Mouse (Mus musculus): ENCODE data around the gene Usp29.

Gene Usp29

DNA sequence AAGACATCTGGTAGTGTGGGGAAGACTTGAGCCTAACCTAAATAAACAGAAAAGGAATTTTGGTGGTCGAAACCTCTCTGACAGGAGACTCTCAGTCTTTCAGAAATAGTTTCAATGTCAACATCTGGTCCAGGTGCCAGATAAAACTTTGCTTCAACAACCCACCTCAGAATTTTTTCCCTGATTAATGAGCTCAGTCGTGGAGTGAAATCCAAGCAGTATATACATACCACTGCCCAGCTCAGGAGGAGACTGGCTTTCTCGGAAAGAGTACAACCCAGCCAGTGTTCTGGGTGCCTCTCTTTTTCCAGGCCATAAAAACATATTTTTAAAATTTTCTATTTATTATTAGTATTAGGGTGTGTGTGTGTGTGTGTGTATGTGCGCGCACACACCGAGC lies 89.9 kb downstream of the Usp29 start:
- no peak for DNase-seq (ENCODE audit: low spot score)

DNA sequence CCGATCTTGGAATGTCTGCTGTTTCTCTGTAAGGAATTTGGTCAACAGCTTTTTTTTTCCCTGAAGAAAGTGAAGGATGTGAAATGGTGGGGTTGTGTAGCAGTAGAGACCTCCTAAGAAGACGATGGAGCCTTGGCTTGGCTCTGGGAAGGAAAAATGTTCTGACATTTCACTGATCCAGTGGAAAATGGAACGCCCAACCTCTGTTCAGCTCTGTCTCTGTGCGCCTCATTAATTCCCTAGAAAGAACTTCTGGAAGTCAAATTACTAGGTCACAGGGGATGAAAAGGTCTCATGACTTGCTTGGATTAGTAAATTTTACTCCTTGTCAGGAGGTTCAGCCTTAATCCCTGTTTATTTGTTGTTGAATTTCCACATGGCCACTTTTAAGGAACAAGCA lies 92.3 kb downstream of the Usp29 start:
- DNase-seq (ENCODE audit: low spot score), result no peak

DNA sequence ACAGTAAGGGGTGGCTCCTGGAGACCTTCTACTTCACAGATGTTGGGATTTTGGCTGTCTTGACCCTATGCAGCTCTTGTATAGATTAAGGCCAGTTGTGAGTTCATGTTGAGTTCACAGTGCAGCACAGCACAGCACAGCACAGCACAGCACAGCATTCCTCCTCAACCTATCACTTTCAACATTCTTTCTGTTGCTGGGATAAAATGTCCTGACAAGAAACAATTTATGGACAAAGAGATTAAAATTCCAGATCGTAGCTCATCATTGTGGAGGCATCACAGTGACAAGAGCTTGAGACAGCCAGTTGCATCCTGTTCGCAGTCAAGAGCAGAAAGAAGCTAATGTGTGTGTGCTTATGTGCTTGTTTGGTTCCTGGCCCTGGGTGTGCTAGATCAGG lies 93.3 kb downstream of the Usp29 start:
- no peak for DNase-seq (ENCODE audit: low spot score)

DNA sequence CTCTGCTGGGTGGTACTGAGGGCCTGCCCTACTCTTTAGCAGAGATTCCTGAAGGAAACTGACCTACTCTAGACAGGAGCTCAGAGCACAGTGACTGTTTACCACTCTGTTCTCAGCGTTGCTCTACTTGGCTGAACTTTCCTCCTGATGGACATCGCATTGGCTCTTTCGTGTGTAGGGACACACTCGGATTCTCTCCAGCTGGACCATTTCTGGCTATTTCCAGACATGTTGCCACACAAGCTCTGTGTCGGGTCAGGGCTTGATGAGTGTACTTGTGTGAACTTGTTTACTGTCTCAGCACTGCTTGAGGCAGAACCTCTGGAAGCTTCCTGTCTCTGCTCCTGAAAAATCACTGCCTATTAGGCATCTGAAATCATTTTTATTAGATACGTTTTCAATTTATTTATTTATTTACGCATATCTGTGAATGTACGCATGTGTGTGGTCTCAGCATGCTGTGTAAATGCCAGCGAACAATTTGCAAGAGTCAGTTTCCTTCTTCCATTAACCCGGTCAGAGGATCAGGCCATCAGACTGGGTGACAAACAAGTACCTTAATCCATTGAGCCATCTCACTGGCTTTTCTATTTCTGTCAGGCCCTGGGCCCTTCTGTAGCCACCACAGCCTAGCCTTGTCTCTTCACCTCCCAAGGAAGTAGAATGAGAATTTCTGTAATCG lies 95.7 kb downstream of the Usp29 start:
- DNase-seq (ENCODE audit: low spot score), result no peak

DNA sequence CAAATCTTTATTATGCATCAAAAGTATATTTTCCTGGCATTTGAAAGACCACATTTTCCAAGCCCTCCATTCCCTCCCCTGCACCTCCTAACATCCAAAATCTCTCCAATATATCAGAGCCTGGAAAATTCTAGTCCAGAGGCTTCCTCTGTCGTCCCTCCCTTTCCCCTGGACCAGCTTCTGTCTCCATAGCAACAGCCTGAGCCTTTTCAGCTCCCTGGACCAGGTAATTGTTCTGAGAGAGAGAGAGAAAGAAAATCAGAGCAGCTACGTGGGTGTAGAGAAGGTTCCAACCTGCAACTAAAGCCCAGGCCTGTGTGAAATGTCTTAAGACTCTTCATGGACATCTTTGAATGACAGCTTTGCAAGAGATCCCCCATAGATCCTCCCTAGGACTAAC lies 98.8 kb downstream of the Usp29 start:
- DNase-seq (ENCODE audit: low spot score), result no peak

DNA sequence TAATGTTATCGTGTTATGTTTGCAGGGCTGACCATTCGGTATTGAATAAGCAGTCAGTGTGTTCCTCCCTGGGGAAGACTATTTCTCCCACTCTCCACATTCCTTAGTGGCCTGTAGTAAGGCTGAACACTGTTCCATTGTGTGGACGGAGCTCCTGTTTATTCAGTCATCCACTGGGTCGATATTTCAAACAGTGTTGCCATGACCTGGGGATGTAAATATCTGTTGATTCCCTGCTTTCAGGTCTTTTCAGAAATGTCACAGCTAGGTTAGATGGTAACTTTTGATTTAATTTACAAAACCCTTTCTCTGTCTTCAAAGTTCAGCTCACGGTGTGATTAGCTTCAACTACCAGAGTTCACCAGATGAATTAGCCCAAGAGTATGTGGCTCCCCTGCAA lies 104.6 kb downstream of the Usp29 start:
- no peak for DNase-seq (ENCODE audit: low spot score)

DNA sequence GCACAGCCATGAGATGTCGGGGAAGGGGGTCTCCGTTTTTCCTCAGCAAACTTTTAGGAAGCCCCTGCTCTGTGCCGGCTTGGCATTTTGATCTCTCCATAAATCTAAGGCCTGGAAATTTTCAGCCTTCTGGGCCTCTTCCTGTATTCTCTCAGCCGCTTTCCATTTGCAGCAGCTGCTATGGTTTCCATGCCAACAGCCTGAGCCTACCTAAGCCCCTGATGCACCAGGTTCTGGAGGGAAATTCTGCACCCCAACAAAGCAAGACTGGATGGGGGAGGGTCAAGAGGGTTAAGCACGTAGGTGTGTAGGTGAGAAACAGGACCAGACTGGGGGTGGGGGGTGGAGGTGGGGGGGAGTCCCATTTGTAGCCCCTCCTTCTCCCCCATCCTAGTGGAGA lies 105.0 kb downstream of the Usp29 start:
- no peak for DNase-seq (ENCODE audit: low spot score)

DNA sequence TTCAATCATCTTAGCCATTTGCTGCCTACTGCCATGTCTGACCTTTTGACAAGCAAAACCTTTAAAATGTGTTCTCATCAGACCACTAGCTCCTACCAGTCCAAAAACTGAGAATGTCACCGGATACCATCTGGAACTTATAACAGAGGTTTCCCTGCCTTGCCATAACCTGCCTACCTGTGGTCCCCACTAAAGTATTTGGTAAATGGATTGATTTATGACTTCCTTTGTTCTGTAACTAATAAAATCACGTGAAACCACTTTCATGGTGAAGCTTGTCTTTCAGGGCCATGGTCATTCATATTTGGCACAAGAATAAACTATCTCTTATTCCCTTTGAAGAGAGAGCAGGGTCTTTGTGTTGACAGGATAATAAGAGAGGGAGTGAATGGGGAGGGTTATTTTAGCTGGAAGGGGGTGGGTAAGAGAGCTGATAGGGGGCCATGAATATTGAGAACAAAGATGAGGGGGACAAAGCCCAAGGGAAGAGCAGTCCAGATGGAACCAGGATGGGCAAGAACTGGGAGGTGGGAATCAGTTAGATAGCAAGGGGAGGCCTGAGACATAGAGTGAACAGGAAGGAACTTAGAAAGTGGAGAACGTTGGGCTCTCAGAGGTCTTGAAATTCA lies 107.0 kb downstream of the Usp29 start:
- no peak for DNase-seq (ENCODE audit: low spot score)

DNA sequence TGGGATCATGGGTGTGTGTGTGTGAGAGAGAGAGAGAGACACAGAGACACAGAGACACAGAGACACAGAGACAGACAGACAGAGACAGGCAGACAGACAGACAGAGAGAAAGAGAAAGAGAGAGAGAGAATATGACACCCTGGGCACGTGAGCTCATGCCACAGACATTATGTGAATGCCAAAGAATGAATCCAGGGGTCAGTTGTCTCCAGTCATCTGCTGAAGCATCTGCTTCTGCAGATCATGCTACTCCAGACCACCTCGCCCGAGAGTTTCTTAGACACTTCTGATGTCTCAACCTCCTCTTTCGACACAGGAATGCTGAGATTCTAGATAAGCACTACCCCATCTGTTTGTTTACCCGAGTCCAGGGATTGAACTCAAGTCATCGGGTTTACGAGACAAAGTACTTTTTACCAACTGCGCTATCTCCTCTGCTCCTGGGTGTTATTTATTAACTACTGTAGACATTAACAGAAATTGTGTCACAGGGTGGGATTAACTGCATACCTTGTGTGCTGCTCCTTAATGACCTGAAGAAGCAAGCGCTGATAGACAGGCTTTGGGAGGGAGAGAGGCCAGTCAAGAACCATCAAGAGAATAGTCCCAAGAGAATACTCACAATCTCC lies 107.7 kb downstream of the Usp29 start:
- DNase-seq (ENCODE audit: low spot score), result no peak

DNA sequence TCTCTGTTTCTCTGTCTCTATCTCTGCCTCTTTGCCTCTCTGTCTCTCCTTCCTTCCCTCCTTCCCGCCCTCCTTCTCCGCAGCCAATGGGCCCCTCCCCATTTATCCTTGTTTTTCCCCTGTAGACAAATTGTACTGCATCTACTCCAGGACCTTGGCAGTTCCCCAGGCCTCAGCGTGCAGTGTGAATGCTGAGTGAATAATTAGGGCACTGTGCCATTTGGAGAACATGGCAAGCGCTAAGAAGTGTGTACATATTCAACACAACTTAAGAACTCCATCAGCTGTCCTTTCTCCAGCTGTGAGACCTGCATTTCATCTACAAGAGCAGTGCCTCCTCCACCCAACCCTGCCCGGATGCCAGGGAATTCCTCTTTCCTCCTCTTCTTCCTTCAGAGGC lies 110.5 kb downstream of the Usp29 start:
- DNase-seq (ENCODE audit: low spot score), result no peak

DNA sequence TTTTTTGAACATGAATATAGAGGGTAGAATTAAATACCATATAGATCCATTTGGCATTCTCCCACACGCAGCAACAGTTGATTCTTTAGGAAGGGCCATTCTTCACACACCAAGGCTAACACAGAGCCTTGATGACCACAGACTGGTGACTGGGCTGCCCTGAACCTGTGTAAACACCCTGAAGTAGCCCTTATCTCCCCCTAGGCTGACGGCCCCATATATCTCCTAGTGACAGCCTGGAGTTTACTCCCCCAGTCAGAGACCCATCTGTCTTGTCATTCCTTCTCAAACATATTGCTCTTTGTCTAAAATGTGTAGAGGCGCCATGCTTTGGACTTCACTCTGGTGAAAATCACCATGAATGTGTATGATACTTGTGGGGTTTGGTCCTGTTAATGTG lies 119.1 kb downstream of the Usp29 start:
- DNase-seq (ENCODE audit: low spot score), result no peak

DNA sequence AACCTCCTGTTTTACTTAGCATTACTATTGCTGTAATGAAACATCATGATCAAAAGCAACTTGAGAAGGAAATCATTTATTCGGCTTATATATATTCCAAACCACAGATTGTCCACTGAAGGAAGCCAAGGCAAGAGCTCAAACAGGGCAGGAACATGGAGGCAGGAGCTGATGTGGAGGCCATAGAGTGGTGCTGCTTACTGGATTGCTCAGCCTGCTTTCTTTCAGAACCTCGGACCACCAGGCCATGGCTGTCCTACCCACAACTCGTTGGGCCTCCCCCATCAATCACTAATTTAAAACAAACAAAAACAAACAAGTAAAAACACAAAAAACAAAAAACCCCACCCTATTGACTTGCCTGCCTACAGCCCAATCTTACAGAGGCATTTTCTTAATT lies 119.9 kb downstream of the Usp29 start:
- no peak for DNase-seq (ENCODE audit: low spot score)

DNA sequence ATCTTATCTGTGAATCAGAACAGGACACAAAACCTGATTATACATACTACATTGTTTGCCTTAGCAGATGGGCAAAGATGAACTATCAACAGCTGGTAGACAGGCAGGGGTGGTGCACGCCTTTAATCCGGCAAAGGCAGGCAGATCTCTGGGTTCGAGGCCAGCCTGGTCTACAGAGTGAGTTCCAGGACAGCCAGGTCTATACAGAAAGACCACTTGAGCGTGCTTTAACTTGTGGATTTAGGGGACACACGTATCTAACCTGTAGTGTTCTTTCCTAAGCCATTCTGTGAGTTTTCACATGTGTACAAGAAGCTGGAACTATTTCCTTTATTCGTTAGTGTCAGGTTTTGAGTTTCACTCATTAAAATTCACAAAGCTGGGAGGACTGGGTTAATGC lies 120.9 kb downstream of the Usp29 start:
- DNase-seq (ENCODE audit: low spot score), result no peak

DNA sequence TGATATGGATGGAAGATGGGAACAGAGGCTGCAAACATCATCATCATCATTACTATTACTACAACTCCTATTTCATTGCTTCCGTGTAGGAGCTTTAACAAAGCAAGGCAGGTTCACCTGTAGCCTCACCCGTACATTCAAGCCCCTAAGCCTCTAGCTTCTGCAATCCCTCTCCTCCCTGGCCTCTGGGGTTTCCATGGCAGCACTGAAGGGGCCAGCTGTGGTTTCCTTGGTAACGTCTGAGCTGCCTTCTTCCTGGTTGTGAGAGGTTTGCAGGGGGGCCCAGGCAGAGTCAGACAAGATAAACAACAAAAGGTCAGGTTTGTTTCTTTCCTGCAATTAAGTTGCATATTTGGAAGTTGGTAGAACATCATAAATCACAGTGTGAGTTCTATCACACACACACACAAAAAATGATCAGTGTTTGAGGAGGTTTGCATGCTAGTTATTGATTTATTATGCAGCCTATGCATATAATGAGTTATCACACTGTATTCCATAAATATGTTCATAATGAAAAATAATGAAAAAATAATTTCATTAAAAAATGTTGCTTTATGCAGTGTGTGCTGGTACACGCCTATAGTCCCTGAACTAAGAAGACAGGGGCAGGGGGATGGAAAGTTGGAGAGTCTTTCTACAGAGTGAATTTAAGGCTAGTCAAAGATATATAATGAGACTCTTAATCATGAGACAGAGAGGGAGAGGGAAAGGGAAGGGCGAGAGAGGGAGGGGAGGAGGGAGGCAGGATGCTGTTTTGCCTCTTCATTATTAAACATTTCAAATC lies 121.5 kb downstream of the Usp29 start:
- DNase-seq (ENCODE audit: low spot score), result no peak

DNA sequence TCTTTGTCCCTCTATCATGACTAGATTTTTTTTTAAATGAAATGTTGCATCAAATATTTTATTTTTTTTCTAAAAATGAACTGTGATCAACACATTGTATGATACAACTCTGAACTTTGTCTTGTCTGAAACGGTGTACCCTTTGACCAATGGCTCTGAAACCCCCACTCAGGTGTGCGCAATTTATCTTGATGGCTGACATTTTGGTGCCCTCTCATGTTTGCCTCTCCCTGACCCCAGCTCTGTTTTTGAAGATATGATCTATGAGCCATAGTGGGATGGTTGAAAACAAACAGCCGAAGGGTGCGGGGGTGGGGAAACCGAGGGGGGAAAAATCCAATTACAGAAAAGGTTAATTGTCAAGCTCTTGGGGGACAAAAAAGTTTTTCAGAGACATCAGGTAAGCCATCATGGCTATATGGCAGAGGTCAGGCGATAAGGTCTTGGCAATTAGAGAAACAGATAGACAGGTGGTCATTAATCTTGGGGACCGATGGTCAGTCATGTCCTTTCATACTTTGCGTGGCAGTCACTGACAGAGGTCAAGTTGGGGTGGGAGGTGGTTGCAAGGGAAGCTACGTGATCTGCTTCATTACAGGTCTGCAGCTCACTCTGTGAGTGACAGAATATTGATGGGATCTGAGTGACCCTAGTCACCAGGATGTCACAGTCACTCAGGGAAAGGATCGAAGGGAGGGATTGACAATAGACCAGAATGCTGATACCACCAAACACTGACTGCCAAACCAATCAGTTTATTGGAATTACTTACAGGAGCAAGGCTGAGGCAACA lies 125.4 kb downstream of the Usp29 start:
- DNase-seq (ENCODE audit: low spot score), result no peak

DNA sequence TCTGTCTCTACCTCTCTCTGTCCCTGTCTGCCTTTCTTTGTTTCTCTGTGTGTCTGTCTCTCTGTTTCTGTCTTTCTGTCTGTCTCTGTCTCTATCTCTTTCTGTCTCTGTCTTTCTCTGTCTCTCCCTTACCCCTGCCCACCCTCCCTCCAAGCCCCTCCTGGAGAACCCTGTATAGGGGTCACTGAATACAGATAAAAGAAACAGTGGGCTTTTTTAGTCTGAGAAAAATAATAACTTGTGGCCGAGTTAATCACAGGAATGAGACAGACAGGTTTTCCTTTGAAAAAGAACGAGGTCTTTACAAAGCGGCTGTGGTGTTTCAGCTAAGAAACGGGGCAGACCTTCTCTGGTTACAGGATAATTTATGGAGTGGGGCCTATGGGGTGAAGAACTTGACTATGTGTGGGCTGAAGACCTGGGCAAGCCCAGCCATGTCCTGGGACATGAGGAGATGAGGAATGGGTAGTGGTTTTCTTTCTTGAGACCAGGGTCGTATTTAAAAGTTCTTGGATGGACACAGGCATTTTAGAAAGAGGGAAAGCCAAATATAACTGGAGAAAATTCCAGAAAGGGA lies 128.4 kb downstream of the Usp29 start:
- DNase-seq (ENCODE audit: low spot score), result no peak

DNA sequence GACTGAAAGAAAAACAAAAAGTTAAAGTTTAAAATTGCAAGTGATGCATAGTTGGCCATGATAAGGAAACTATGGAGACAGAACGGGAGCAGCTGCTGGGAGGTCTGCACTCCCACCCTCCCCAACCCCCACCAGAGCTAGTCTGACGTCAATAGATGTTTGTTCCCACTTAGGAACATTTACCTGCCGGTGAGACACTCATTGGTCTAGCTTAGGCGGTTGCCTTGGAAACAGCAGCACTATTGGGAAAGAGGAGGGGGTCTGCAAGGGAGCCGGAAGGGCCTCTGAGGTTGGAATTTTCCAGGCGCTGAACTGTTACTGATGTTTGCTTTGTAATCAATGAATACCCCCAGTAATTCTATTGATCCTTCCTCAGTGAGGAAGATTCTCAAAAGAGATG lies 130.3 kb downstream of the Usp29 start:
- DNase-seq (ENCODE audit: low spot score), result no peak

DNA sequence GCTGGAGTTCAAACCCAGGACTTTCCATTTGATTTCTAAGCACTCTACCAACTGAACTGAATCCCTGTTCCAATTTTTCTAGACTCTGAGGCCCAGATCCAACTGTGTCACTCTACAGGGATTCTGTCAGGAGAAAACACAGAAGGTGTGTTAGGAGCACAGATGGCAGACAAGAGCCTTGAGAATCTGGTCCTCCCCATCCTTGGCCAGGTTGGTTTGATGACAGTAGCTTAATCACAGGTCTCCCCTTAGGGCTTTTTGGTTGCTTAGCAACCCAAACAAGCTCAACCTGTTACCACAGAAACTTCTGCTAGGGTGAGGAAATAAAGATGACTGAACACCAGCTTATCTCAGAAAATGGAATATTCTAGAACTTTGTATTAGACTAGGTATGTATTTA lies 136.0 kb downstream of the Usp29 start:
- DNase-seq (ENCODE audit: low spot score), result no peak

DNA sequence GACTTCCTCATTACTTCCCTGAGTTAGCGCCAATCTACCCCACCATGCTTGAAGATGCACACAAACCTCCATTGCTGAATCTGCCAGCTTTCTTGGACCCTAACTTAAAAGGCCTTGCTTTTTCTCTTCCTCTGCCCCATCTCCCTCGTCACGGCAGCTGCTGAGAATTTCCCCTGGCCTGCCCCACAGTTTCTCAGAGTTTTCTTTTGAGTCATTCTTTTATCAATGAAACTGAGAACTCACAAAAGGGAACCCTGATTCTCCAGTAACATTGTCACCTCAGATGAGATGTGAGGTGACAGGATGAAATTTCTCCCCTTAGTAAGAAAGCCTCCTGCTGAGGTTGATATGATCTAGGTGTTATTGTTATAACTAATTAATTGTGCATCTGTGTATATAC lies 138.5 kb downstream of the Usp29 start:
- DNase-seq (ENCODE audit: low spot score), result no peak

DNA sequence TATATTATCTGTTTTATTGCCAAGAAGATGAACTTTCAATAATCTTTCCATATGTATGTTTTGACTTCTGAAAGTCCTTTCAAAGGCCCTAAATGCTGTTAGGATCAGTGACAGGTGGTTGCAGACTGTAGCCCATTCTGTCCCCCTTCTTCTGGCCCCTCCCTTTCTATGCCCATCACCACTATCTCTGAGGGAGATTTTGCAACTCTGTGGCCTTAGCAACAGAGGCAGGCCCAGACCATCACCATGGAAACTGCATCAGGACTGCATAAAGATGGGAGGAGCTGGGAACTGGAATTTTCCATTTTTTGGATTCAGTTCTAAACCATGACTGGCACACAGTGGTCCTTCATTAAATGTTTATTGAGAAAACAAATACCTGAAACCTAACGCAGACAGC lies 139.2 kb downstream of the Usp29 start:
- DNase-seq (ENCODE audit: low spot score), result no peak

DNA sequence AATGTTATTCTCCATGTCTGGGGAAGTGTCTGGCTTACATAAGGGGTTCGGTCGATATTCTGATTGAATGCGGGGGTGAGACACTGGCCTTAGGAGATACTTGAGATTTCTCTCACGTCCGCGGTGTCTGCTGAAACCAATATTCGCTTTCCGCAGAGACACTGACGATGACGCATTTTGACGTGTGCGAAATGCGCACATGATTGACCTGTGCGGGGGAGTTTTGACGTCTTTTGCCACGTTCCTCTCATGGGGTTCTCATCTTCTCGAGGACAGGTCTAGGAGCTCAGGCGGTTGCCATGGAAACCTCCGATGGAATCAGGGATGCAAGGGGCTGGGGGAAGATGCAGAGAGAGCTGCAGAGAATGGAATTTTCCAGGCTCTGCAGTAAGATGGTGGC lies 144.1 kb downstream of the Usp29 start:
- DNase-seq (ENCODE audit: low spot score), result no peak

DNA sequence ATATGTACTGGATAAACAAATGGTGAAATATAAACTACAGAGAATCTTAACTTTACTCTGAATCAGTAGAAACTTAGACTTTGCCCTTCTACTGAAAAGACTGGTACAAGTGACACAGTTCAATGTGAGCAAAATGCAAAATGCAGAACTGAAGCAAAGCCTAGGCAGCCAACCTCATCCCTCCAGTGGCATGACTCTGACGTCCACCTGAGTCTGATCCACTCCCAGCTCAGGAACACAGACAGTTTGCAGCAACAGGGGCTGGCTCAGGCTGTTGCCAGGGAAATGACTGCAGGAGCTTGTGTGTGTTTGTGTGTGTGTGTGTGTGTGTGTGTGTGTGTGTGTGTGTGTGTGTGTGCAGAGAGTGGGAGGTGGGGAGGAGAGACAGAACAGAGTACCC lies 147.8 kb downstream of the Usp29 start:
- no peak for DNase-seq (ENCODE audit: low spot score)
